ENCODE assay signal across 31 mouse cellular contexts in genomic region chr5:136973670-136974069, GRCm38 (mm10). TPM values are rescaled to one million over a fixed set of nuclear protein-coding genes. Genes with fewer than 3 reads are reported as not detected.
"Had no signal": no experiment of that assay in that cellular context is flagged by ENCODE, and none has a peak within 500 bp of the region (broad histone marks: within the 10 kb centered on the region; RNA-seq: fewer than 3 reads in every experiment).

No protein-coding gene starts in this region.

- DNase-seq: gastrocnemius, adult 2 months; gastrocnemius, postnatal 10 days; gastrocnemius, postnatal 36 days; heart, adult 18-20 months; heart, postnatal 10 days; kidney, adult 11 months; kidney, adult 2 months; kidney, adult 9 months; kidney, postnatal 14 days; kidney, postnatal 36 days; layer of hippocampus, adult 9-11 months; layer of hippocampus, postnatal 36 days; left cerebral cortex, postnatal 4 days had no signal

- H3K4me3 ChIP-seq: gastrocnemius, adult 2 months; heart, embryonic 10.5 days; heart, embryonic 12.5 days; hindbrain, embryonic 13.5 days; hindbrain, embryonic 15.5 days; kidney, embryonic 15.5 days; left cerebral cortex, adult 2 months; limb, embryonic 13.5 days; limb, embryonic 15.5 days; liver, embryonic 12.5 days had no signal

- H3K4me1 ChIP-seq: heart, embryonic 10.5 days; heart, embryonic 12.5 days; hindbrain, embryonic 13.5 days; hindbrain, embryonic 15.5 days; kidney, embryonic 15.5 days; limb, embryonic 13.5 days; limb, embryonic 15.5 days; liver, embryonic 12.5 days had no signal

- H3K4me2 ChIP-seq: heart, embryonic 12.5 days; hindbrain, embryonic 13.5 days; hindbrain, embryonic 15.5 days; kidney, embryonic 15.5 days; limb, embryonic 13.5 days; limb, embryonic 15.5 days; liver, embryonic 12.5 days had no signal

- H3K9me3 ChIP-seq: heart, embryonic 10.5 days; heart, embryonic 12.5 days; hindbrain, embryonic 13.5 days; hindbrain, embryonic 15.5 days; kidney, embryonic 15.5 days; limb, embryonic 13.5 days; limb, embryonic 15.5 days; liver, embryonic 12.5 days had no signal

- H3K9ac ChIP-seq: heart, embryonic 12.5 days; hindbrain, embryonic 13.5 days; hindbrain, embryonic 15.5 days; kidney, embryonic 15.5 days; limb, embryonic 13.5 days; limb, embryonic 15.5 days; liver, embryonic 12.5 days had no signal

- H3K36me3 ChIP-seq: heart, embryonic 10.5 days; heart, embryonic 12.5 days; hindbrain, embryonic 15.5 days; kidney, embryonic 15.5 days had no signal

- H3K27me3 ChIP-seq: heart, embryonic 12.5 days; hindbrain, embryonic 13.5 days; hindbrain, embryonic 15.5 days; kidney, embryonic 15.5 days; limb, embryonic 13.5 days; limb, embryonic 15.5 days had no signal

- ATAC-seq: hindbrain, postnatal 0 days; intestine, embryonic 16.5 days; liver, embryonic 12.5 days had no signal

- H3K27ac ChIP-seq: gastrocnemius, adult 2 months; heart, embryonic 10.5 days; hindbrain, embryonic 13.5 days; hindbrain, embryonic 15.5 days; hindbrain, postnatal 0 days; kidney, embryonic 15.5 days; kidney, postnatal 0 days; left cerebral cortex, adult 2 months; limb, embryonic 13.5 days; limb, embryonic 15.5 days; liver, embryonic 12.5 days had no signal

RNA-seq across cellular contexts. Expression of gene Cldn15, which starts 7.3 kb away (rescaled TPM):
- total RNA-seq: hindbrain, postnatal 0 days had no signal

RNA-seq across cellular contexts. Expression of gene Vgf, which starts 52.5 kb away (rescaled TPM):
- total RNA-seq: gastrocnemius, adult 2 months; gastrocnemius, postnatal 36 days; heart, adult 18-20 months; heart, adult 8-10 months; heart, postnatal 10 days; heart, postnatal 25 days had no signal
- polyA plus RNA-seq: gonadal fat pad, adult 2 months; heart, embryonic 10.5 days; heart, embryonic 12.5 days; heart, embryonic 14.5 days; heart, embryonic 16.5 days; limb, embryonic 11.5 days; liver, embryonic 12.5 days had no signal
